Mouse (Mus musculus): ENCODE data around the gene Gm45140.

Gene Gm45140

GRCm38 (mm10) chr6:87835695-87836094 is at the start of gene Gm45140:
TSS of gene Gm45140 (minus strand) at chr6:87835795.
- DNase-seq (ENCODE audit: low read depth, low spot score) = no peak

DNA sequence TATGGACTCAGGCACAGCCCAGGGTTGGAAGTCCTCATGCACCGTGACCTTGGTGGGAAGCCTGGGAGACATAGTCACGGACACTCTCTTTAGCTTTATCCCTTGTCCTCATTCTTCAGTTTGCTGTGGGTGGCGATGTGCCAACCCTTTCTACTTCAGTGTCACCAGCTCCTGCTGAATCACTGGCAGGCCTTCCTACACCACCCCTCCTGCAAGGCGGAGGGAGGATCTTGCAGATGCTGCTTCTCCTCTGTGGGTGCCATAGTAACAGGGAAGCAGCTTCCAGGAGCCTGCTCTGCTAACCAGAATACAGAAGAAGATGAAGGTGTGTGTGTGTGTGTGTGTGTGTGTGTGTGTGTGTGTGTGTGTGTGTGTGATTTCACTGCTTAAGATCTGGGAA is 47.2 kb upstream of the Gm45140 start:
- DNase-seq (ENCODE audit: low read depth, low spot score) = no peak

- no peak for DNase-seq (ENCODE audit: low read depth, low spot score)
These were observed 46.6 kb upstream of the Gm45140 start for GRCm38 (mm10) chr6:87882221-87882620.

GRCm38 (mm10) chr6:87879628-87880027 is 44.0 kb upstream of the Gm45140 start:
- DNase-seq (ENCODE audit: low read depth, low spot score) = no peak

DNA sequence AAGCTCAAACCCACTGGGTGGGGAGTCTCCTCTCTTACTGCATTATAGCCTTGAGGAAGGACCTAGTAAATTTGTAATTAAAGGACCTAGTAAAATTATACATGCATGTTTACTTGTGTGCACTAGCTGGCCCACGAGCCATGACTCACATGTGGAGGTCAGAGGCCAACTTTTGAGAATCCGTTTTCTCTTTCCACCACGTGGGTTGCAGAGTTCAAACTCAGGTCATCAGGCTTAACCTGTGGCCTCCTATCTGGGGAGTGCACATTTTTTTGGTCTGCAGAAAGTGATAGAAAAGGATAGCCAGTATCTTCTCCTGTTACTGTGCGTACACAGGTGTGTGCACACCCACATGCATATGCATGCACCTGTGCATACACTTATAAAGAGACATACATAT is 43.4 kb upstream of the Gm45140 start:
- no peak for DNase-seq (ENCODE audit: low read depth, low spot score)

GRCm38 (mm10) chr6:87876068-87876643 is 40.6 kb upstream of the Gm45140 start:
- peak; percentile 69 for DNase-seq (ENCODE audit: low read depth, low spot score)

DNA sequence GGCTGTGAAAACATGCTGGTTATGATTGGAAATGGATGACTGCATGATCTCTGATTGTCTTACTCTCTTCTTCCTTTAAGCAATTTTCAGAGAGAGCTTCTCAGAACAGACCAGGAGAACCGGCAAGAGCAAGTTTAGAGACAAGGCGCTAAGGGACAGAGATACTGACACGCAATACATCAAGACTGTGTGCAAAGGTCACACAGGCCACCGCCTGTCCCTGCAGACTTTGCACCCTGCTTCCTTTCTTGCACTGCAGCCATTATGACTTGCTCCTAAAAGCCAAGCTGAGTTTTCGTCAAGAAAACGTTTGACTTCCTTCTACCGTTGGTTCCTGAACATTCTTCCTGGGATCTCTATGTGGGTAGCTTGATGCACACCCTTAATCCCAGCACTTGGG is 40.0 kb upstream of the Gm45140 start:
- no peak for DNase-seq (ENCODE audit: low read depth, low spot score)

GRCm38 (mm10) chr6:87875083-87875482 is 39.5 kb upstream of the Gm45140 start:
- DNase-seq (ENCODE audit: low read depth, low spot score) = no peak

DNA sequence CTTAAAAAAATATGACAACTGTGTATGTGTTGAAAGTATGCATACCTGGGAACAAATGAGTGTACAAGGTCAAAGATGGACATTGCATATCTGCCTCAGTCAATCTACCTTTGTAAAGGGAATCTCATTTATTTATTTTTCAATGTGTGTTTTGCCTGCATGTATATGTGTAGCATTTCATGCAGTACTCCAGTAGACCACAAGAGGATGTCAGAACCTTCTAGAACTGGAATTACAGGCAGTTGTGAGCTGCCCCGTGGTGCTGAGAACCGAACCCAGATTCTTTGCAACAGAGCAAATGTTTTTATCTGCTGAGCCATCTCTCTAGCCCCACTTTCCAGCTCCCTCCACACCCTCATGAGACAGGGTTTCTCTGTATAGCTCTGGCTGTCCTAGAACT is 38.4 kb upstream of the Gm45140 start:
- DNase-seq (ENCODE audit: low read depth, low spot score) = peak; percentile 39

DNA sequence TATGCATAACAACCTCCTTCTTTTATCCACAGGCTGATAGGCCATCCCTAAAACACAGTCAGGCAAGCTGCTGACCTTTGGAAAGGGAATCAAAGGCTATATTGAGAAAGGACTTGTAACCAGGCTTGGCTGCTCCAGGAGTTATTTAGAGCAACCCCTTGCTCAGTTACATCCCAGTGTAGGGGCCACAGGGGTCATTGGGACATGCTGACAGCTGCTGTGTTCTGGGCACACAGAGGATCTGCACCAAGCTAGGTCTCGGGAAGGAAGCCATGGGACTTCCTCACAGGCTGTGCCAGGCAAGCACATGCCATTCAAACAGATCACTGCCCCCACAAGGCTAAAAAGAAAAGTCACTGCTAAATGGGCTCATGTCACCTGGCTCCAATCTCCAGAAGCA is 37.5 kb upstream of the Gm45140 start:
- no peak for DNase-seq (ENCODE audit: low read depth, low spot score)

GRCm38 (mm10) chr6:87871240-87871639 is 35.6 kb upstream of the Gm45140 start:
- peak; percentile 80 for DNase-seq (ENCODE audit: low read depth, low spot score)

DNA sequence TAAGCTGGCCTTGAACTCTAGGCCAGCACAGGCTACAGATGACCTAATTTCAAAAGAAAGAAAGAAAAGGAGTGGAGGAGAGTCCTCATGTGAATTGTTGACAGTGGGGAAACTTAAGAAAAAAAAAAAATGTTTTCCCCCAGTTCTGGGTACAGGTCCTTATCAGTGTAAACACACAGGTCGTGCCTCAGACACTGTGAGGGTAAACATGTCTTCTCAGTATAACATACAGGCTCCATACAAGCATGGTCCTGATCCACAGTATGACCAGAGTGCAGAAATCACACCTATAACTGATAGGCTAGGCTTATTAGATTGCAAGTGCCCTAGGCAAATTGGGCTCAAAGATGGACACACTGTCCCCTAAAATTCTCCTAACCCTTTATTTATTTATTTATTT is 34.8 kb upstream of the Gm45140 start:
- DNase-seq (ENCODE audit: low read depth, low spot score) = no peak

DNA sequence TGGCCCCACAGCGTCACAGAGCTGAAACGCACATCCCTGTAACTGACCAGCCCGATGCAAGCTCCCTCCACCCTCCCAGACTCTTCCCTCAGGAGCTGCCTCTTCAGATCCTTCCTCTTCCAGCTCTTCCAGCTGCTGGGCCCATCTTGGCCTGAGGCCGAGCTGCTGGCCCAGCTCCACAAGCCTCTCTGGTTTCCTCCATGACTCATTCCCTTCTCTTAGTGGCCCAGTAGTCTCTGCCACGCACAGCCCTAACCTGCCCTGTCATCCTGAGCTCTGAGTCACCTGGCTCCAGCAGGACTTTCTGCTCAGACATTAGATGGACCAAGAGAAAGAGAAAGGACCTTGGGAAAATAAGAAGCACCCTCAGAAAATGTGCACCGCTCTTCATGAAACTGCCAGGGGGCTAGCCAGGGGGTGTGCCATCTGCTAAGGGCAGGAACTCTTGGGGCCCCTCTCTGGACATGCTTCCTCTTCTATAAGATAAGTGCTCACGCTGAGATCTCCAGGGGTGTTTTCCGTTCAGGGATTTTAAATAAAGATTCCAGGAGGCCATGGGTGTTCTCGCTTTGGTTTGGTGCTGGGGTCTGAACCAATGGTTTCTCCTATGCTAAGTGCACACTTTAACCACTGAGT is 33.4 kb upstream of the Gm45140 start:
- no peak for DNase-seq (ENCODE audit: low read depth, low spot score)

- DNase-seq (ENCODE audit: low read depth, low spot score) = no peak
These were observed 31.7 kb upstream of the Gm45140 start for GRCm38 (mm10) chr6:87867256-87867655.

- DNase-seq (ENCODE audit: low read depth, low spot score) = no peak
These were observed 30.6 kb upstream of the Gm45140 start for GRCm38 (mm10) chr6:87866211-87866610.

DNA sequence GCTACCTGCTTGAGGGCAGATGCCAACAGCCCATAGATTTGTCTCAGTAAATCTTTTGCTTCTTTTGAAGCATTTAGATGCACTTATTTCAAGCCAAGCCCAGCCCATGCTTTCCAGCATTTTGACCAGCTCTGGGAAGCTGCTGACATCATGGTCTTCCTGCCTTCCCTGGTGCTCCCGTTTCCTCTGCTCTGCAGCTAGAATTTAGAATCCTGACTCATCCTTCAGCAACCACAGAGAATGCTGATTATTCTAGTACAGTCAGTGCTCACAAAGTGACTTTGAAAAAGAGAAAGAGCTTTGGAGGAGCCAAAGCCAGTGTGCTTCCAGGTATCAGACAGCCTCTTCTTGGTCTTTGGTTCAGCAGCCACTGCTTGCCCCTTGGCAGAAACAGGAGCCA is 21.5 kb upstream of the Gm45140 start:
- no peak for DNase-seq (ENCODE audit: low read depth, low spot score)

DNA sequence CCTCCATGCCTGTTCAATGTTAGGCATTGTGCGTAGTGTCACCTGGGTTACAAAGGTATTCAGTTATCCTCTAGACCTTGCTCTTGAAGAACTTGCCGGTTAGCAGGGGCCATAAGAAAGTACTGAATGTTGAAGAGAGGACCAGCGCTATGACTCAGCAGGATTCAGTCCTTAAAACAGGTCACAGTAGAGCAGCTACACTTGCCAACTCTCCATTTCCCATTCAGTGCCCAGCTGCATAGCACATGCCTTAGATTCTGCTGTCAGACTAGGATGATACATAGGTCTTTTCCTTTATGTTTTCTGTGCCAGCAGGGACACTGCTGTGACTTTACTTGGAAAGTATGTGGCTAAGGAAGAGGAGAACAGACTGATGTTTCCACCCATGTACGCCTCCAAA is 17.9 kb upstream of the Gm45140 start:
- no peak for DNase-seq (ENCODE audit: low read depth, low spot score)

GRCm38 (mm10) chr6:87851871-87852270 is 16.3 kb upstream of the Gm45140 start:
- DNase-seq (ENCODE audit: low read depth, low spot score) = peak; percentile 47

GRCm38 (mm10) chr6:87850900-87851614 is 15.5 kb upstream of the Gm45140 start, which contains the start of gene Cnbp:
TSS of gene Cnbp (minus strand) at chr6:87851106.
- DNase-seq (ENCODE audit: low read depth, low spot score) = peak; percentile 99

DNA sequence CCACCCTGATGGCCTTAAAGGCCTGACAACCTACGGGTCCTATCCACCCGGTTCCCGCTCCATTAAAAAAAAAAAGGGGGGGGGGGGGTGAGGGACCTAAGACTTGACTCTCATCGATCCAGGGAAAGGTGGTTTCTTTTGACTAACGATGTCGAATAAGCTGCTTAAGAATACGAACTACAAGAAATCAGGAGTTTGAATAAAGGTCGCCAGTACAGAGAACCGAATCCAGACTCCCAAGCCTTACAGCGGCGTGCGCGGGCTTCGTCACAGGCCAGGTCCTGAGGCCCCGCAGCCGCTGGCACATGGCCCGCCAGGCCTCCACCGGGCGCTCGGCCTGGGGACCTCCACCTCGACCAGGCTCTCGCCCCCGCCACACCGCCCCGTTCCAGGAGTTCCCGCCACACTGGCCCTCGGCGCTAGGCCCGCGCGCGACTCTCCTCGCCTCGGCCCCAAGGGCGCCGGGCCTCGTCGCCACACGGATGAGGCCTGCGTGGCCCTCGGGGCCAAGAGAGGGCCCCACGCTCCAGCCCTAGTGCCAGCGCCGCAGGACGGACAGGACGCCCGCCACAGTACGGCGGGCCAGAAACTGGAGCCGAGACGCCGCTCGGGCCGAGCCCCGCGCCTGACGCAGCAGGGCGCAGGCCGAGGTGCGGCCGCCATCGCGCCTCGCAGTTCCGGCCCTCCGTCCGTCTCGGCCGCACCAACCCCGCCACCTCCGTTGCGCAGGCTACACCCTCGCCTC is 14.7 kb upstream of the Gm45140 start:
- peak; percentile 68 for DNase-seq (ENCODE audit: low read depth, low spot score)

DNA sequence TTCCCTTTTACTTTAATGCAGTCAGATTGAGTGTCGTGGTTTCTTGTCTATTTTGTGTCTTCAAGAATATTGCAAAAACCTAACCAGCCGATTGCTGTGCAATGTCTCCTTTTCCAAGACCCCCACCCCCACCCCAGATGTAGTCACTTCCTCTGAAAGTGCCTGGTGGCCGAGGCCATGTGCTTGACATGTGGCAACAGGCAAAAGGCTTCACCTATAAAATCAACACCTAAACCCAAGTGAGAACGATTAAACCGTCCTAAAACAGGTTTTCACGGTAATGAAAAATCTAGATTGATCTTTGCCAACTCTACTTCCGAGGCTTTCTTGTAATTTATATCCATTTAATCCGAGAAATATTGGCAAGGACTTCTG is 14.2 kb upstream of the Gm45140 start:
- DNase-seq (ENCODE audit: low read depth, low spot score) = peak; percentile 71

- DNase-seq (ENCODE audit: low read depth, low spot score) = no peak
These were observed 11.2 kb upstream of the Gm45140 start for GRCm38 (mm10) chr6:87846813-87847212.

All from ZHBTc4 (cell line).